Mouse (Mus musculus) intestine, embryonic 15.5 days (tissue): ENCODE results near the gene Lrrn3. TPM values are rescaled to one million over a fixed set of nuclear protein-coding genes. Genes with fewer than 3 reads are reported as not detected.

Experiments used
- ATAC-seq: fragments of 200-750 bp; cut with Nextera tagmentation; 2 replicates; pipeline ENCODE4 v1.8.0; 2017; ENCODE audit warnings: moderate TSS enrichment, moderate library complexity
- H3K27ac ChIP-seq: fragments of 300-500 bp; sonication (generic); 2 replicates; pipeline ENCODE4 v1.5.1; 2015; ENCODE audit warnings: mild to moderate bottlenecking, inconsistent platforms
- H3K27me3 ChIP-seq: fragments of 300-500 bp; sonication (generic); replicated peaks from 2 replicates; pipeline ENCODE4 v1.6.1; 2015; ENCODE audit warnings: inconsistent platforms
- H3K36me3 ChIP-seq: fragments of 300-500 bp; sonication (generic); 2 replicates; pipeline ENCODE4 v1.6.1; 2015; ENCODE audit warnings: inconsistent platforms
- H3K4me1 ChIP-seq: fragments of 300-500 bp; sonication (generic); replicated peaks from 2 replicates; pipeline ENCODE4 v1.6.1; 2015; ENCODE audit warnings: inconsistent platforms
- H3K4me2 ChIP-seq: fragments of 300-500 bp; sonication (generic); replicated peaks from 2 replicates; pipeline ENCODE4 v1.6.1; 2015; ENCODE audit warnings: mild to moderate bottlenecking, inconsistent platforms
- H3K4me3 ChIP-seq: fragments of 300-500 bp; sonication (generic); replicated peaks from 2 replicates; pipeline ENCODE4 v1.5.1; 2015; ENCODE audit warnings: inconsistent platforms
- H3K9ac ChIP-seq: fragments of 300-500 bp; sonication (generic); 2 replicates; pipeline ENCODE4 v1.6.1; 2015; ENCODE audit warnings: inconsistent platforms
- H3K9me3 ChIP-seq: fragments of 300-500 bp; sonication (generic); 2 replicates; pipeline ENCODE4 v1.6.1; 2016; ENCODE audit warnings: inconsistent platforms
- WGBS: fragments of 180-500 bp; shearing (Covaris S2); methylation state at CpG from one replicate; pipeline ENCODE4 v1.1.7; 2015; 5-methylcytosine and 5-hydroxymethylcytosine counted together
- polyA plus RNA-seq: library from polyadenylated mRNA; unstranded; fragments of >200 nt; fragmentation: Nextera tagmentation; extraction: Ambion mirVana; gene quantifications from 2 replicates; pipeline ENCODE4 v1.2.1, GENCODE M21; 2015

Gene Lrrn3
- polyA plus RNA-seq, 1 experiment from 2014 or later = 9.6 TPM

DNA sequence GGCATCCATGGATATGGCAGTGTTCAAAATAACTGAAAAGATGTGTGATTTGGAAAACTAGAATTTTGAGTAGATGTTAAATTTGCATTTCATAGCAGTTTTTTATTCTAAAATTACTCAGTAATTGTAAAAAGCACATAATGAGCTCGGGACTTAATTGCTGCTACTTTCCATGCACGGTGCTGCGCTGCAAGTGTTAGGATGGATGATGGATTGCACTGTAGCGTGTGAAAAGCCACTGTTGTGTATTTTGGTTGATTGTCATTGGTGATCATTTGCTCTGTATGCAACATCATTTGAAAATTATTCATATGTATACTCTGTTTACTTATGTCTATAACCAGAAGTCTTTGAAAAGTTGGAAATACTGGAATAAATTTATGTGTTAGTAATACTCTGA, 68.3 kb downstream of the Lrrn3 start:
- Histone ChIP-seq H3K9ac (no peak overlapping the region), H3K4me3 (no peak overlapping the region), H3K4me2 (no peak overlapping the region), H3K9me3 (no peaks in the 10 kb centered on the region), H3K36me3 (no peaks in the 10 kb centered on the region), H3K4me1 (0 out of 2 replicates have a peak, but pooled peaks cover 4% of the 10 kb centered on the region), H3K27me3 (no peaks in the 10 kb centered on the region), H3K27ac (no peak overlapping the region)
- ATAC-seq = no peak
- WGBS = 89% methylated on average over 4 of the region's 4 CpGs

- no peak overlapping the region for H3K27ac ChIP-seq
- 25% methylated on average over 3 of the region's 3 CpGs for WGBS
- peak; percentile 77; the same call in 1 of the 2 replicates for ATAC-seq
Measured at GRCm38 (mm10) chr12:41417099-41417498, 69.1 kb downstream of the Lrrn3 start.

GRCm38 (mm10) chr12:41416635-41417034, 69.6 kb downstream of the Lrrn3 start:
- Histone ChIP-seq H3K4me1 (0 out of 2 replicates have a peak, but pooled peaks cover 4% of the 10 kb centered on the region), H3K4me2 (no peak overlapping the region), H3K4me3 (no peak overlapping the region), H3K9me3 (no peaks in the 10 kb centered on the region), H3K36me3 (no peaks in the 10 kb centered on the region), H3K27ac (no peak overlapping the region), H3K27me3 (no peaks in the 10 kb centered on the region), H3K9ac (no peak overlapping the region)
- no peak for ATAC-seq

More at GRCm38 (mm10) chr12:41417099-41417498, 69.1 kb downstream of the Lrrn3 start:
- H3K27me3 ChIP-seq = no peaks in the 10 kb centered on the region
- H3K36me3 ChIP-seq = no peaks in the 10 kb centered on the region
- H3K4me1 ChIP-seq = 0 out of 2 replicates have a peak, but pooled peaks cover 4% of the 10 kb centered on the region
- no peak overlapping the region for H3K9ac ChIP-seq
- H3K9me3 ChIP-seq = no peaks in the 10 kb centered on the region
- no peak overlapping the region for H3K4me2 ChIP-seq
- H3K4me3 ChIP-seq = no peak overlapping the region

- Histone ChIP-seq H3K27me3 (no peaks in the 10 kb centered on the region), H3K4me2 (no peak overlapping the region), H3K4me3 (no peak overlapping the region), H3K4me1 (no peaks in the 10 kb centered on the region), H3K27ac (no peak overlapping the region), H3K9me3 (no peaks in the 10 kb centered on the region), H3K36me3 (no peaks in the 10 kb centered on the region), H3K9ac (no peak overlapping the region)
- WGBS = 40% methylated on average over 3 of the region's 3 CpGs
- no peak for ATAC-seq
Measured at GRCm38 (mm10) chr12:41409431-41409830, 76.8 kb downstream of the Lrrn3 start.

GRCm38 (mm10) chr12:41401923-41402322, 84.3 kb downstream of the Lrrn3 start:
- 60% methylated on average over 3 of the region's 3 CpGs for WGBS
- no peak overlapping the region for H3K9ac ChIP-seq

More at GRCm38 (mm10) chr12:41401923-41402322, 84.3 kb downstream of the Lrrn3 start:
- Histone ChIP-seq H3K4me2 (no peak overlapping the region), H3K36me3 (no peaks in the 10 kb centered on the region), H3K27me3 (no peaks in the 10 kb centered on the region), H3K9me3 (no peaks in the 10 kb centered on the region), H3K4me3 (no peak overlapping the region), H3K4me1 (no peaks in the 10 kb centered on the region), H3K27ac (no peak overlapping the region)
- ATAC-seq = no peak
